Mouse (Mus musculus) liver, postnatal 0 days (tissue): ENCODE measurements at regions not wholly inside any gene's neighbourhood (a gene's known extent, or its start where the extent isn't known, plus 50 kb on each side); places are given as distances from the start of the nearest gene placed in this dataset.

Source experiments
- CTCF ChIP-seq: sonication (generic); IDR thresholded peaks from 2 replicates; pipeline ENCODE4 v1.5.1; 2016; ENCODE audit warnings: antibody characterized with exemption, low read depth
- EP300 ChIP-seq: IDR thresholded peaks from 2 replicates; pipeline ENCODE4 v1.6.1; 2016; ENCODE audit warnings: antibody characterized with exemption, low read depth, mild to moderate bottlenecking

DNA sequence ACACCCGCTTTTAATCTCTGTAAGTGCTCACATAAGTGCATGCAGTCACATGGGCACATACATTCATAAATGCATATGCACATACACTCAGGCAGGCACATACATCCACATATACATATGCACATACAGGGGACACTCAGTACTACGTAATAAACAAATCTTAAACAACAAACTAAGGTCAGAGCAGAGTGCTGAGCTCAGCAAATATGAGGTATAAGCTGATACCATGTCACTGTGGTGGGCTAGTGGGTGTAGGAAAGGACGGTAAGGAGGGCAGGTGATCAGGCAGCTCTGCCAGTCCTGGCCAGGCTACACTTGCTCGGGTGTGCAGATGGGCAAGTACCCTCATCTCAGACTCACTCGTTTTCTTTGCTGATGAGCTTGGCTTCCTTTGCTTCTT is 224.1 kb downstream of the Tbl1xr1 start:
- TF ChIP-seq CTCF: no peak
- no peak for TF ChIP-seq EP300
